Mouse (Mus musculus) lung, postnatal 4 days (tissue): ENCODE data around the gene Rasd1.
A peak's percentile ranks its signal among the peaks of the same experiment; 100 is the strongest.
"Not testable (repeated sequence)": the region's sequence is repeated elsewhere in the genome, so short reads cannot be mapped to it uniquely, and the experiment has no call there.

Experiments
- DNase-seq, 2 experiments: peaks; one replicate each; pipeline ENCODE4 v3.0.0; 2021

Rasd1 gene

GRCm38 (mm10) chr11:59960476-59961337, 4.0 kb downstream of the Rasd1 start:
- DNase-seq = no peak

- no peak for DNase-seq
Observed at GRCm38 (mm10) chr11:59959453-59959852, 5.3 kb downstream of the Rasd1 start.

- DNase-seq = no peak
Observed at GRCm38 (mm10) chr11:59956749-59957148, 8.0 kb downstream of the Rasd1 start.

- peak; percentile 24 to 58 for DNase-seq
Observed at GRCm38 (mm10) chr11:59952892-59953291, 11.9 kb downstream of the Rasd1 start.

- no peak for DNase-seq
Observed at GRCm38 (mm10) chr11:59948401-59948767, 16.4 kb downstream of the Rasd1 start.

GRCm38 (mm10) chr11:59947752-59948400, 16.9 kb downstream of the Rasd1 start, which contains the start of gene Med9:
Med9 (plus strand) TSS chr11:59948206.
- DNase-seq = peak; percentile 95 to 96

GRCm38 (mm10) chr11:59944855-59945254, 19.9 kb downstream of the Rasd1 start:
- DNase-seq = not testable (repeated sequence)

- no peak for DNase-seq
Observed at GRCm38 (mm10) chr11:59941391-59941790, 23.4 kb downstream of the Rasd1 start.

GRCm38 (mm10) chr11:59940645-59941044, 24.1 kb downstream of the Rasd1 start:
- no peak for DNase-seq

- DNase-seq = no peak
Observed at GRCm38 (mm10) chr11:59939821-59940220, 24.9 kb downstream of the Rasd1 start.

GRCm38 (mm10) chr11:59937615-59938014, 27.1 kb downstream of the Rasd1 start:
- DNase-seq = no peak

GRCm38 (mm10) chr11:59937023-59937422, 27.7 kb downstream of the Rasd1 start:
- DNase-seq = no peak

- DNase-seq = no peak
Observed at GRCm38 (mm10) chr11:59933943-59934342, 30.8 kb downstream of the Rasd1 start.

- DNase-seq = no peak
Observed at GRCm38 (mm10) chr11:59932560-59933337, 32.0 kb downstream of the Rasd1 start.

GRCm38 (mm10) chr11:59930031-59930430, 34.7 kb downstream of the Rasd1 start:
- no peak for DNase-seq

GRCm38 (mm10) chr11:59921265-59921664, 43.5 kb downstream of the Rasd1 start:
- DNase-seq = peak in 1 of 2 experiments; percentile 59

- DNase-seq = no peak
Observed at GRCm38 (mm10) chr11:59920331-59920730, 44.4 kb downstream of the Rasd1 start.

- DNase-seq = no peak
Observed at GRCm38 (mm10) chr11:59919401-59919800, 45.3 kb downstream of the Rasd1 start.

- no peak for DNase-seq
Observed at GRCm38 (mm10) chr11:59918014-59918413, 46.7 kb downstream of the Rasd1 start.

GRCm38 (mm10) chr11:59913702-59914101, 51.0 kb downstream of the Rasd1 start:
- no peak for DNase-seq
